Mouse (Mus musculus): Measurements from ENCODE around the gene Mrgpra1.
"Not testable (repeated sequence)": the region's sequence is repeated elsewhere in the genome, so short reads cannot be mapped to it uniquely, and the experiment has no call there.

DNA sequence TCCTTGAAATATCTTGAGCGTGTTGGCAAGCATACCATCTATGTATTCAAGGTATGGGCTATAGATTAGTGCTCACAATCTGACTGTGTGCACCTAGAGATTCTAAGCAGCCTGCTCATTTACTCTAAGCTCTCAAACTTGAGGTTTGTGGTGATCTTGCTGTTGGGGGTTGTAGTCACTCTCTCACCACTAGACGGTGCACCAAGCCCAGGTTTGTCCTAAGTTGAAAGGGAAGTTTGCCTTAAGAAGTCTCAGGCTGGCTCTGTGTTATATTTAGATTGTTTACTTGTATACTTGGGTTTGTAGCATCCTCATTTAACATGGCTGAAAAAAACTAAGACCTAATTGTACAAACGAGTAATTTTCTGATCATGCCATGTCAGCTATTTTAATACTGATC lies 12.2 kb downstream of the Mrgpra1 start:
- TF ChIP-seq CTCF (IDR thresholded peaks at IDR 0.05; ENCODE audit: low read depth, low read length); POLR2A (IDR thresholded peaks at IDR 0.05; ENCODE audit: insufficient read depth, low read length); EP300 (IDR thresholded peaks at IDR 0.05; ENCODE audit: insufficient read depth, low read depth, low read length): not testable (repeated sequence)

Data from ES-Bruce4 (cell line).